Mouse (Mus musculus) midbrain, postnatal 0 days (tissue): ENCODE measurements around the gene Ptpn14. TPM values are rescaled to one million over a fixed set of nuclear protein-coding genes. Genes with fewer than 3 reads are reported as not detected.

Experiments used
- ATAC-seq: fragments of 200-750 bp; cut with Nextera tagmentation; 2 replicates; pipeline ENCODE4 v1.8.0; 2017; ENCODE audit warnings: moderate number of reproducible peaks, mild to moderate bottlenecking, moderate TSS enrichment, moderate library complexity; ENCODE audit not compliant: low FRiP score
- DNase-seq: peaks from one replicate; pipeline ENCODE4 v3.0.0-alpha.2; 2015; ENCODE audit warnings: low spot score
- H3K27ac ChIP-seq: fragments of 300-500 bp; sonication (generic); 2 replicates; pipeline ENCODE4 v1.5.1; 2014; ENCODE audit warnings: low read depth, mild to moderate bottlenecking, low read length, mixed read lengths
- H3K27me3 ChIP-seq: fragments of 300-500 bp; sonication (generic); 2 replicates; pipeline ENCODE4 v1.6.1; 2014; ENCODE audit warnings: low read length, control low read depth, mixed read lengths; ENCODE audit not compliant: insufficient read depth
- H3K36me3 ChIP-seq: fragments of 300-500 bp; sonication (generic); 2 replicates; pipeline ENCODE4 v1.6.1; 2014; ENCODE audit warnings: low read length, control low read depth, mixed read lengths; ENCODE audit not compliant: insufficient read depth
- H3K4me1 ChIP-seq: fragments of 300-500 bp; sonication (generic); 2 replicates; pipeline ENCODE4 v1.6.1; 2014; ENCODE audit warnings: mild to moderate bottlenecking, control low read depth, antibody characterized with exemption, low read length, mixed read lengths; ENCODE audit not compliant: insufficient read depth
- H3K4me2 ChIP-seq: fragments of 300-500 bp; sonication (generic); 2 replicates; pipeline ENCODE4 v1.6.1; 2014; ENCODE audit warnings: low read depth, mild to moderate bottlenecking, low read length, mixed read lengths; ENCODE audit not compliant: poor library complexity, severe bottlenecking
- H3K4me3 ChIP-seq: fragments of 300-500 bp; sonication (generic); 2 replicates; pipeline ENCODE4 v1.5.1; 2014; ENCODE audit warnings: low read depth, mild to moderate bottlenecking, low read length, moderate library complexity
- H3K9ac ChIP-seq: fragments of 300-500 bp; sonication (generic); replicated peaks from 2 replicates; pipeline ENCODE4 v1.6.1; 2014; ENCODE audit warnings: mild to moderate bottlenecking, low read length, moderate library complexity, mixed read lengths; ENCODE audit not compliant: poor library complexity, severe bottlenecking
- H3K9me3 ChIP-seq: fragments of 300-500 bp; sonication (generic); 2 replicates; pipeline ENCODE4 v1.6.1; 2016; ENCODE audit warnings: low read length, control low read depth
- CTCF ChIP-seq: IDR thresholded peaks from 2 replicates; pipeline ENCODE4 v1.5.1; 2016; ENCODE audit warnings: antibody characterized with exemption, mild to moderate bottlenecking
- WGBS: fragments of 180-500 bp; shearing (Covaris S2); extraction: QIAGEN DNeasy Blood & Tissue Kit; methylation state at CpG from one replicate; pipeline ENCODE4 v1.1.7; 2014; 5-methylcytosine and 5-hydroxymethylcytosine counted together
- polyA plus RNA-seq: library from polyadenylated mRNA; unstranded; fragments of >200 nt; fragmentation: Nextera tagmentation; extraction: Ambion mirVana; gene quantifications from 2 replicates; pipeline ENCODE4 v1.2.1, GENCODE M21; 2015
- total RNA-seq: library from RNA; depleted of rRNA; stranded (reverse); fragments of >200 nt; gene quantifications from 2 replicates; pipeline ENCODE4 v1.2.3, GENCODE M21; 2014

The Ptpn14 gene
- total and polyA plus RNA-seq, 2 experiments from 2014 or later, result 1.1 to 6.5 TPM

- DNase-seq, result no peak
Measured at GRCm38 (mm10) chr1:189863727-189864126, 135.7 kb downstream of the Ptpn14 start.

GRCm38 (mm10) chr1:189864301-189864700, 136.2 kb downstream of the Ptpn14 start:
- no peak for ATAC-seq
- H3K4me2 ChIP-seq, result no peak overlapping the region
- H3K4me3 ChIP-seq, result no peak overlapping the region
- 63% methylated on average over 9 of the region's 9 CpGs for WGBS
- no peaks in the 10 kb centered on the region for H3K27me3 ChIP-seq
- no peak for DNase-seq
- no peaks in the 10 kb centered on the region for H3K36me3 ChIP-seq
- H3K27ac ChIP-seq, result no peak overlapping the region
- TF ChIP-seq CTCF, result no peak
- no peaks in the 10 kb centered on the region for H3K9me3 ChIP-seq
- no peak overlapping the region for H3K9ac ChIP-seq
- no peaks in the 10 kb centered on the region; the same call in 1 of the 2 replicates for H3K4me1 ChIP-seq

More at GRCm38 (mm10) chr1:189863727-189864126, 135.7 kb downstream of the Ptpn14 start:
- Histone ChIP-seq H3K9me3 (no peaks in the 10 kb centered on the region), H3K4me2 (no peak overlapping the region), H3K27ac (no peak overlapping the region), H3K27me3 (no peaks in the 10 kb centered on the region), H3K36me3 (no peaks in the 10 kb centered on the region), H3K4me3 (no peak overlapping the region), H3K4me1 (no peaks in the 10 kb centered on the region; the same call in 1 of the 2 replicates), H3K9ac (no peak overlapping the region)
- no peak for TF ChIP-seq CTCF
- 95% methylated on average over 3 of the region's 3 CpGs for WGBS
- no peak for ATAC-seq

- Histone ChIP-seq H3K27ac (no peak overlapping the region), H3K27me3 (no peaks in the 10 kb centered on the region), H3K4me3 (no peak overlapping the region), H3K9ac (no peak overlapping the region), H3K9me3 (no peaks in the 10 kb centered on the region), H3K36me3 (no peaks in the 10 kb centered on the region), H3K4me2 (no peak overlapping the region), H3K4me1 (no peaks in the 10 kb centered on the region; the same call in 1 of the 2 replicates)
- ATAC-seq (peak; percentile 25; the same call in 1 of the 2 replicates), DNase-seq (peak; percentile 59)
- no peak for TF ChIP-seq CTCF
- 49% methylated on average over 15 of the region's 15 CpGs for WGBS
Measured at GRCm38 (mm10) chr1:189864846-189865560, 136.9 kb downstream of the Ptpn14 start.

GRCm38 (mm10) chr1:189866621-189867020, 138.6 kb downstream of the Ptpn14 start:
- WGBS, result 86% methylated on average over 6 of the region's 6 CpGs
- Histone ChIP-seq H3K9me3 (no peaks in the 10 kb centered on the region), H3K9ac (no peak overlapping the region), H3K27ac (no peak overlapping the region), H3K36me3 (no peaks in the 10 kb centered on the region), H3K4me1 (no peaks in the 10 kb centered on the region; the same call in 1 of the 2 replicates), H3K27me3 (no peaks in the 10 kb centered on the region), H3K4me3 (no peak overlapping the region), H3K4me2 (no peak overlapping the region)
- no peak for DNase-seq
- TF ChIP-seq CTCF, result no peak
- ATAC-seq, result no peak

- Histone ChIP-seq H3K4me2 (no peak overlapping the region), H3K9me3 (no peaks in the 10 kb centered on the region), H3K27me3 (no peaks in the 10 kb centered on the region), H3K4me1 (no peaks in the 10 kb centered on the region; the same call in 1 of the 2 replicates), H3K27ac (no peak overlapping the region), H3K36me3 (no peaks in the 10 kb centered on the region), H3K9ac (no peak overlapping the region), H3K4me3 (no peak overlapping the region)
- 63% methylated on average over 5 of the region's 5 CpGs for WGBS
- no peak for TF ChIP-seq CTCF
- DNase-seq (no peak), ATAC-seq (no peak)
Measured at GRCm38 (mm10) chr1:189867034-189867433, 139.0 kb downstream of the Ptpn14 start.

GRCm38 (mm10) chr1:189867497-189867896, 139.4 kb downstream of the Ptpn14 start:
- TF ChIP-seq CTCF, result no peak
- H3K36me3 ChIP-seq, result no peaks in the 10 kb centered on the region
- H3K4me1 ChIP-seq, result no peaks in the 10 kb centered on the region; the same call in 1 of the 2 replicates
- no peaks in the 10 kb centered on the region for H3K9me3 ChIP-seq
- H3K27ac ChIP-seq, result no peak overlapping the region
- H3K27me3 ChIP-seq, result no peaks in the 10 kb centered on the region
- H3K9ac ChIP-seq, result no peak overlapping the region
- no peak for DNase-seq
- no peak overlapping the region for H3K4me3 ChIP-seq
- ATAC-seq, result no peak
- H3K4me2 ChIP-seq, result no peak overlapping the region
- WGBS, result 76% methylated on average over 9 of the region's 9 CpGs
